Comparison of ENCODE assay signal across 11 mouse cellular contexts in the genomic region with DNA sequence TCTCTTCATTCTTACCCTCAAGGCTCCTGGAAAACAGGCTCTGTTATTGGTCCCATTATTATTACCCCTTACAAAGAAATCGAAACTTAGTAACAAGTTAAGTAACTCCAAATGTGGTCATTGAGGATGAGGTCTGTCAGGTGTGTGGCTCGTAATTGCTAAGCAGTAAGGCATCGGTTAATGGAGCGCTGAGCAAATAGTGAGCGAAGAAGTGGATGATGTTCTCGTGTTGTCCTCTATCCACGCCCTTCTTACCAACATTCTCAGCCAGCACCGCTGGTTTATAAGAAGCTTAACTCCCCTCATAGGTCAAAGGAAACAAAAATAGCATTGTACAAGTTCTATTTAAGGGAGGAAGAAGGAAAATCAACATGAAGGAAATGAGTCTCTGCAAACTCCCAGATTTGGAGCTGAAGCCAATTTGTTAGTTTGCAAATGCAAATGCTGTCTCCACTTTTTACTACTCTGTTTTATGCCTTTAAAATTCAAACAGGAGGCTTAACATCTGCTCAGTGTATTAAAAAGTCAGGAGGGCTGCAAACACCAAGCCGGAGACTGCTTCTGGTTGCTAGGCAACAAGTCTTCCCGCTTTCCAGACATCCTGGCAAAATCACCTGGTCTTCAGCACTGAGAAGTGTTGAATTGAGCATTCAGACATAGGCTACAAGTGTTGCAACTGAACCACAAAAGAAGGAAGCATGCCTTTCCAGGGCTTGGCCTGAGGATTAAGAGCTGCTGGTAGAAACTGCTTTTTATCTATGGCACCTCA.
A peak's percentile ranks its signal among the peaks of the same experiment; 100 is the strongest.
DNase-seq lines count a peak whose midpoint lies in the region; ATAC-seq lines count a peak whose summit lies in the region.
"Had no signal": no experiment of that assay in that cellular context is flagged by ENCODE, and none has a peak within 500 bp of the region (broad histone marks: within the 10 kb centered on the region; RNA-seq: fewer than 3 reads in every experiment).

No protein-coding gene starts in this region.

- H3K36me3 ChIP-seq in limb, embryonic 10.5 days = no peaks in the 10 kb centered on the region
- H3K36me3 ChIP-seq: heart, embryonic 10.5 days; kidney, embryonic 15.5 days; neural tube, embryonic 12.5 days had no signal

- H3K27me3 ChIP-seq in limb, embryonic 10.5 days (ENCODE audit: low read depth, poor library complexity, severe bottlenecking) = no peaks in the 10 kb centered on the region
- H3K27me3 ChIP-seq: kidney, embryonic 15.5 days; neural tube, embryonic 12.5 days had no signal

- whole genome bisulfite sequencing in limb, embryonic 10.5 days = 67% methylated on average over 10 of the region's 10 CpGs

- peaks cover 14% of the 10 kb centered on the region for H3K4me1 ChIP-seq in limb, embryonic 10.5 days
- H3K4me1 ChIP-seq: kidney, embryonic 15.5 days had no signal

- no peaks in the 10 kb centered on the region for H3K9me3 ChIP-seq in limb, embryonic 10.5 days (replicated peaks)
- H3K9me3 ChIP-seq: heart, embryonic 10.5 days; kidney, embryonic 15.5 days; neural tube, embryonic 12.5 days had no signal

- ATAC-seq in frontal cortex, adult (ENCODE audit: low TSS enrichment) = peak; percentile 86
- ATAC-seq in megakaryocyte-erythroid progenitor cell, adult 5-6 weeks (replicated peaks; ENCODE audit: low FRiP score, low TSS enrichment, poor library complexity, severe bottlenecking) = no peak

- no peak overlapping the region for H3K4me3 ChIP-seq in limb, embryonic 10.5 days
- H3K4me3 ChIP-seq: heart, embryonic 10.5 days; kidney, embryonic 15.5 days; neural tube, embryonic 12.5 days had no signal

- peak overlapping the region; percentile 46; the same call in 1 of the 2 replicates for H3K27ac ChIP-seq in limb, embryonic 10.5 days
- H3K27ac ChIP-seq: heart, embryonic 10.5 days; kidney, embryonic 15.5 days; neural tube, embryonic 12.5 days had no signal

- DNase-seq in frontal cortex, postnatal 14 days (ENCODE audit: low spot score in 2 of 2) = no peak
- peak; percentile 39 to 47 for DNase-seq in right cerebral cortex, adult 2 months (ENCODE audit: low spot score in 2 of 2)
- no peak for DNase-seq in right cerebral cortex, postnatal 25 days
- no peak for DNase-seq in limb, embryonic 10.5 days (ENCODE audit: low spot score)
- DNase-seq in telencephalon, adult 2 months (ENCODE audit: low read depth, low spot score) = peak; percentile 78
- no peak for DNase-seq in urinary bladder, postnatal 36 days (ENCODE audit: low spot score in 2 of 2)

Comparison
In these comparisons a context has a peak if more than half of its experiments do, and no peak if none do; other contexts are left out.
1. DNase-seq: peak in right cerebral cortex, adult 2 months (2 of 2) and telencephalon, adult 2 months (single experiment); none in frontal cortex, postnatal 14 days (0 of 2), right cerebral cortex, postnatal 25 days (single experiment), limb, embryonic 10.5 days (single experiment) and urinary bladder, postnatal 36 days (0 of 2).